Mouse (Mus musculus) adrenal gland, postnatal 36 days (tissue): Measurements from ENCODE around the gene Hoxc5. TPM values are rescaled to one million over a fixed set of nuclear protein-coding genes. Genes with fewer than 3 reads are reported as not detected.
A peak's percentile ranks its signal among the peaks of the same experiment; 100 is the strongest.

ENCODE experiments used
- DNase-seq, 2 experiments: peaks; one replicate each; pipeline ENCODE4 v3.0.0; 2021; ENCODE audit warnings: mixed read lengths in 1 of 2
- total RNA-seq, 2 experiments: library from RNA; stranded (reverse); gene quantifications; 2 replicates each; pipeline ENCODE4 v1.2.3; 2021

Hoxc5 gene
- total RNA-seq, 2 experiments from 2014 or later, result 5.7 to 6.2 TPM

DNA sequence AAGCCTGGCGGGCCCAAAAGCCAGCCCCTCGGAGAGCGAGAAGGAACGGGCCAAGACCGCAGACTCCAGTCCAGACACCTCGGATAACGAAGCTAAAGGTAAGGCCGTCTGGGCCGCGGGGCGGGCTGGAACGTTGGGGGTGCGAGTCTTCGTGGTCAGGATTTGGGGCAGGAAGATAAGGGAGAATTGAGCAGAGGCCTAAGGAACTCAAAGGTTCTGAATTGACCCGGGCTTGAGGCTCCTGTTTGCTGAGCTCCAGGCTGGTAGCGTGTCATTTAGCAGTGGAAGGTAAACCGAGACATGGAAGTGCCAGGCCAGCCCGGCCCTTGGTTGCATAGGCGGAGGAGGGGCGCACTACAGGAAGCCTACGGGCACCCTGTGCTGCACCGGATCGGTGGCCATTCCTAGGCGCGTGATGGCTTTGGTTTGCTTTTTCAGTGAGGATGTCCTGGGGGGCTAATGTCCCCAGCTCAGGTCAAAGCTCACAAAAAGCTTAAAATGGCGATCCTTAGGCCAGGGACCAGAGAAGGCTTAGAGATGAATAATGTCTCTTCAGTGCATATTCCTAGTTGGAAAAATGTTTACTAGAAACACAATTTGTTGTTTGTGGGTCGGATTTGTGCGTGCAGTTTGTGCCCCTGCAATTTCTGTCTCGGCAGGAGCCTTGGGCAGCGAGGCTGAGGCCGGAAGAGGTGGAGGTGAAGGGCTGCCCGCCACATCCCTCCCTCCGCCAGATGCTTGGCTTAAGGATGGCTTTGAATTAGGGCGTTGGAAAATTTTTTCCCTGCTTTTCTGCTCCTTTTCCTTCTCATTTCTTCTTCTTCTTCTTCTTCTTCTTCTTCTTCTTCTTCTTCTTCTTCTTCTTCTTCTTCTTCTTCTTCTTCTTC, 511 bp downstream of the Hoxc5 start:
- DNase-seq, result no peak

DNA sequence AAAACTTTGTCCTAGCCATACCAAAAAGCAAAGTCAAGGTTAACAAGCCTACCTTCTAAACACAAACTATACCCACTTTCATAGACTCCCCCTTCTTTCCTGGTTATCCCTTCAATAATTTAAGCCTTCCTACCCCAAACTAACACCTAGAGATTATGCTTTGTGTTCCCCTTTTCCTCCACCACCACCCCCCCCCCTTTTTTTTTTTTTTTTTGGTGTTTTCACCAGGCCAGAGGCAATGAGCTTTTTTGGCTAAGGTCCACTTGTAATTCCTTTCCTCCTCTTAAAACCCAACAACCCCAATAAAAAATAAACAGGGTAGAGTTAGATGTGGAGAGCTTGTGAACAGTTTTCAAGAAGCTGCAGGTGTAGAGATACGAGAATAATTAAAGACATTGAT, 2.1 kb downstream of the Hoxc5 start:
- DNase-seq, result no peak

DNA sequence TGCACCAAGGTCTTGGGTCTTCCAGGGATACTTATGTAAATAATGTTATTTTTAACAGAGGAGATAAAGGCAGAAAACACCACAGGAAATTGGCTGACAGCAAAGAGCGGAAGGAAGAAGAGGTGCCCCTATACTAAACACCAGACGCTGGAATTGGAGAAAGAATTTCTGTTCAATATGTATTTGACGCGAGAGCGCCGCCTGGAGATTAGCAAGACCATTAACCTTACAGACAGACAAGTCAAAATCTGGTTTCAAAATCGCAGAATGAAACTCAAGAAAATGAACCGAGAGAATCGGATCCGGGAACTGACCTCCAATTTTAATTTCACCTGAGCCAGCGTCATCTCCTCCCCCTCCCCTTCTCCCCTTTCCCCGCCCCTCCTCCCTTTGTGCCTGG, 3.5 kb downstream of the Hoxc5 start:
- DNase-seq, result no peak

DNA sequence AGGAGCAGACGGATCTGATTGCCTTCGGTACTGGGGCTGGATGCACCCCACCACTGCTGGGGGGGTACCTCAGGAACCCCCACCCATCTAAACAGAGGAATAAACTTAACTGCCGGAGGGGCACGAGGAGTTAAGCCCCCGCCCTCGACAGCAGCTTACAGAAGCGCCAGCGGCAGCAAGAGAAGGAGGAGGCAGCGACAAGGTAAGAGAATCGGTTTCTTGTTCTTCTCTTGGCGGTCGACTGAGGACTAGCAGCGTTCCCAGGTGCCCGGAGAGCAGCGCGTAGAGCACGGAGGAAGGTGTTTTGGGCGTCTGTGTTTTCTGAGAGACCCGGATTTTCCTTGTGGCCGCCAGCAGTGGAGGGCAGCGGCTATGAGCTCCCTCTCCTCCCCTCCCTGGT, 5.0 kb downstream of the Hoxc5 start:
- DNase-seq, result no peak

DNA sequence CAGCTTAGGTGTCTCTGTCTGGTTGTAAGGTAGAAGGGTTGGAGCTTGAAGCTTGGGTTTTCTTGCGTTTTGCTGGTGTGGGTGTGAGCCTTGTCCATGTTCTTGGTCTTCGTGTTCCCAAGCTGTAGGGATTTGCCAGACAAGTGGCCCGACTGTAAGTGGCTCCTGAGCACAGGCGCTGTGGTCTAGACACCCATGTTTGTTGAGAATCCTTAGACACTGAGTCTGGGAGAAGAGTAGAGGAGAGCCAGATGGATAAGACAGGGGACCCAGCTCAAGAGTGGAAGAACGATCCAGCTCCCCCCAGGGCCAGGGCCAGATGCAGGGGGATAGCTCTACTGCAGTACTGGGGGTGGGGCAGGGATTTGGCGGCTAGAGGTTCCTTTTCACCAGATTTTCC, 5.5 kb downstream of the Hoxc5 start:
- DNase-seq, result no peak

DNA sequence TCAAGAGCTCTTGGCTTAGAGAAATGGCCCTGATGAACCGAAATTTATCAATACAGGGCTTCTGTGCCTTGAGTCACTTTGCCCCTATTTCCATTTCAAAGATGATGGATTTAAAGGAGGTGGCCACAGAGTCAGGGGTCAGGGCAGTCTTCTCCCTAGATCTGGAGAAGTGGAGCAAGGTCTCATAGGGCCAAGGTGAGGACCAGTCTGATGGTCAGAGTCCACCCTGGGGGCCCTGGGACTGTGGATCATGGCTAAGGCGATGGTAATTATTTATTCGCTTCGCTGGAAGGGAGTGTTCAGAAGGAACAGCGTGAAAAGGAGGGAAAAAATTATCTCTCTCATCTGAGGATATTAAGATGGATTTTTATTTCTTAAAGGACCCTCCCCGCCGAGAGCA, 7.8 kb downstream of the Hoxc5 start:
- no peak for DNase-seq

DNA sequence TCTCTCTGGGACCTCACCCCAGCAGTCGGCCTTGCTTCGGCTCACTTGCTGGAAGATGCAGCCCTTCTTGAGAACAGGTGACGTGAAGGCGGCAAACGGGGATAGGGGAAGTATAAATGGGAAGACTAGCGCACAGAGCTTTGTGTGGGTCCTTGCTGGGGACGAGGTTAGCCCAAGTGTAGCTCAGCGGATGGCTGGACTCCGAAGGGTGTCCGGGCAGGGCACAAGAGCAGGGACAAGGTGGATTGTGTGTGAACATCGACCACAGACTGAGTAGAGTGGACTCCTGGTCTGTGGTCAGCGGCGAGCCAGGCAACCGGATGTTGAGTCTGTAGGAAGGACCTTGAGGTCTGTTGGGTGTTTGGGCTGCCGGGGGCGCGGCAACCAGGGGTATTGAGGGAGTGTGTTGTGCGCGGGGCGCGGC, 8.5 kb downstream of the Hoxc5 start:
- no peak for DNase-seq

DNA sequence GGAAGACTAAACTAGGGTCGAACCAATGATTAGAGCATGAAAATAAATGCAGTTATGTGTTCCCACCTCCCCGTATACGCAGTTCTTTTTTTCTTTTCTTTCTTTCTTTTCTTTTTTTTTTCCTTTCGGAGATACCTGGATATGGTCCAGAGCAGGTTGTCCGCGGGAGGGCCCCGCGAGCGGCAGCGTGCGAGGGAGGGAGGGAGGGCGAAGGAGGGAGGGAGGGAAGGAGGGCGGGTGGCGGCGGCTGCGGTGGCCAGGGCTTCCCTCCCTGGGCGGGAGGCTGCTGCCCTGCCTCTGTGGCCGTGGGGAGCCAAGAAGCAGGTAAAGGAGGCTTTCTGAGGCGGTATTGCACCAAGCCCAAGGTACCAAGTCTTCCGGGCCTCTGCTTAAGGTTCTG, 8.9 kb downstream of the Hoxc5 start, which contains the start of gene Hoxc9:
Gene Hoxc9, plus strand, starts transcription at position 269 of the 400 bp plus-strand sequence.
- no peak for DNase-seq

DNA sequence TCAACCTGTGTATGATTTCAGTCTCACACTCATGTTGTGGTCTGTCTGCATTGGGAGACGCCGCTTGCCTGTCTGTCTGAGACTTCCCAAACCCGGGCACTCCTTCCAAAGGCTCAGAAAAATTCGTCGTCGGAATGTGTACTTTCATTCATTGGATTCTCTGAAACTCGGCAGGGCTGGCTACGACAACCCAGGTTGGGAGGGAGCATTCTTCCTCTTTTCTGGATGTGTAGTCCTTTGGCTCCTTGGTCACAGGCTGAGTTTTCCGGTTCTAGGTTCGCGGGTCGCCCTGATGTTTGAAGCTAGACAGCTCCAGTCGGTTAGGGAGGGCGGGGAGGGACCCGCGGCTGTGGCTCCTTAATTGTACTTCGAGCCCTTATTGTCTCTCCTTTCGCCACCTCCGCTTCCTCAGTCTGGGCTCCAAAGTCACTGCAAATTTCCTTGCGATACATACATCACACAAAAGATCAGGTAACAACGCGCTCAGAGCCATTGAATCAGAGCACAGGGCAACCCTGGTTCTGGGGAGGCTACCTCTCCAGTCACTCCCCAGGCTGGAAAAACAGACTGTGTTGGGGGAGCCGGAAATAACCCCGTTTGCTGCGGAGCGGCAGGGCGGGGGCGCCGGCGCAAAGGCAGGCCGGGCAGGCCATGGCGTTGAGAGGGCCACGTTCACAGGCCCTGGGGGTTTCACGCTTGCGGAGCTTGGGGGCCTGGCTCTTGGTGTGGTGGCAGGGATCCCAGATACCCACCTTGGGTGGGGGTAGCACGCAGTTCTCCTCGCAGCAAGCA, 9.6 kb downstream of the Hoxc5 start:
- DNase-seq, result no peak

DNA sequence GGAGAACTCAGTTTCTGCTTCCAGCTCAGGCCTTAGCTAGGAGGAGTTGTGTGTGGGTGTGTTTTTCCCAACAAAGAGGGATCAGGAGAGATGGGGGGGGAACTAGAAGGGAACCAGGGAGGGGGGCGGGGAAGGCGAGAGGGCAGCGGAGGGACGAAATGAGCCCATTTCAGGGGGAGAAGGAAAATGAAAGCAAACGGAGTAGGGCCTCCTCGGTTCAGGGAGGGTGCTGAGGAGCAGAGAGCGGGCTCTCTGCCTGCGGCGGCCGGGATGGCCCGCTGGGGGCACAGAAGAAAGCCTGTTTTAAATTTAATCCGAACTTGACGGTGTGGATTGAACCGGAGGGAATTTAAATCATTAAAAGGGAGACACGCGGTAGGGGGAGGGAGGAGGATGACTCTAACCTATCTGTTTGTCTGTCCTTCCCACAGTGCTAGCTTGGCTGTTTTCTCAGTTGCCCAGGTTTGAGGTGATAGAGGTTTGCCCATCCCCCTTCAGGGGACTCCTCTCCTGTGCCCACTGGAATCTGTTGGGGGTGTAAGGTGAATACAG, 10.3 kb downstream of the Hoxc5 start:
- no peak for DNase-seq

DNA sequence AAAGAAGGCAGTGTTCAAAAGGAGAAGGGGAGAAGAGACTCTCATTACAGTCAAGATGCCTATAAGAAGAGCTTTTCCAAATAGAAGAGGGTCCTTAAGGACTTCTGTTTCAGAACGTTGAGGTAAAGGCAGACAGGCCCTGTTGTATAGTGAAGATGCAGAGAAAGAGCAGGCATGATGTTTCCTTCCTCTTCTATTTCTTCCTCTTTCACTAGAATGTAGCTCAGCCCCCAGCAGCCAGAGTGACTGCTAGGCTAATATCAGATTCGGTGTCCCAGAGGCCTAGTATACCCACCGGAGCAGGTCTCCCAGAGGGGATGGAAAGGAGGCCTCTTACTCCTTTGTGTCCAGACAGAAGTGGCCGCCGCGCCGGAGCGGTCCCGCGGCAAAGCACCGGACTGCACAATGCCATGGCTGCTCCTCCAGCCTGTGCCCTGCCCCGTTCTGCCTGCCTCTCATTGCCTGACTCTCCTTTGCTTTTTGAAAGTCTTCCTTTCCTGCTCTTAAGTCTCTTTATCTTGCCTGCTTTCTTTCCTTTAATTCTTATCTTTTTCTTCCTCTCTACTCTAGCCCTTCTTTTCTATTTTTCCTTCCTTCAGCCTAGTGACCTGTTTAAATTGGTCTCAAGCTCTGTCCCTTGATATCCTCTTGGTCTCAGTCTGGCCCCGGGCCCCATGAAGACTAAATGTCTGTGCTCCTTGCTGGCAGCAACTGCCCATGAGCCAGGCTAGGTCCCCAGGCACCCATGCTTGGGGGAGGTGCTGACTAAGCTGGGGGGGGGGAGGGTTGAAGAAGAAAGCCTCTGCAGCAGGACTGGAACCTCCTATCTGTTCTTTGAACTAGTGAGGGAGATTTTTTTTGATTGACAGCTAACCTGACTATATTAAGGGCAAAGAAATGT, 11.6 kb downstream of the Hoxc5 start:
- DNase-seq, result no peak

DNA sequence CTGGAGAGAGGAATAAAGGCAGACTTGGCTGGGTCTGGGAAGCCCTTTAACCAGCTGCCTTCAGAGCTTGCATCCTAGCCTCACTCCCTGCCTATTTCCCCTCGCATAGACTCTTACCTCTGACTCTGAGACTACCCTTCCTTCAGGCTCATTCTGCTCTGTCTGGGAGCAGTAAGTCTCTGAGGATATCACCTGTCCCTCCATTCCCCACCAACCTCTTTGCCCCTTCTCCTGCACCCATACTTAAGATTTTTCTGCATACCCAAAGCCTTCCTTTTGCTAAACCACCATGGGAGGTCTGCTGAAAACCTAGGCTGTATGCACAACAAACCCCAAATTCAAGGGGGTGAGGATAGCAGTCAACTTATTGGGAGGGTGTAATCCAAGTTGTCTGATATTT, 12.7 kb downstream of the Hoxc5 start:
- no peak for DNase-seq

DNA sequence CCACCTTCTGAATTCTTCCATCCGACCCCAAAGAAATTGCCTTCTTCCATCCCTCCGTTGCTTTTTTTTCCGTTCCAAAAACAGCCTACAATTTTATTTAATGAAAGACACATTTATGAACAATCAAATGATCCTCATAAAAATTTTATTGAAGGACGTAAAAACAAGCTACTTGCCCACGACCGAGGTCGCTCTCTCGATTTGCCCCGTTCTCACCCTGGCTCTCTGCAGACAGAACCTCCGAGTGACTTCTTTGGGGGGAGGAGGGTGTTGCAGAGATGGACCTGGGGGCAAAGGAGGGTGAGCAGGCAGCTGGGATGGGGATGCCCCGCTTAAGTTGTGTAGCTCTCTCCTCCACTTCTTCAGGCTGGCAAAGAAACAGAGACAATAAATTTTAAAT, 13.1 kb downstream of the Hoxc5 start:
- no peak for DNase-seq

DNA sequence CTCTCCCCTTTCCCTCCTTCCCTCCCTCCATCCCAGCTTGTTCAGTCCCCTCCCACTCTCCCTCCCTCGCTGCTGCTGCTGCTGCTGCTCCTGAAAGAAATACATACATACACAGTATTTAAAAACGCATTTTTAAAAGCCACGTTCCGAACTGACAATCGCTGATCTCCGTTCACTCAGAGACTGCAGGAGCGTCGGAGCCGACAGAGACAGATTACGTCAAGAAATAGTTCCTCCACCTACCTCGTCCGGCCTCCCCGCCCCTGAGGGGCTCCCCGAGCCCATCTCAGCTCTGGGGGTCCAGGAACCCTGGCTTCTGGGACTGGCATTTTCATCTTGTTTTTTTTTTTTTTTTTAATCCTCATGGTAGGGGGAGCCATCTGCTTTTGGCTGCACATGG, 13.7 kb downstream of the Hoxc5 start:
- no peak for DNase-seq

DNA sequence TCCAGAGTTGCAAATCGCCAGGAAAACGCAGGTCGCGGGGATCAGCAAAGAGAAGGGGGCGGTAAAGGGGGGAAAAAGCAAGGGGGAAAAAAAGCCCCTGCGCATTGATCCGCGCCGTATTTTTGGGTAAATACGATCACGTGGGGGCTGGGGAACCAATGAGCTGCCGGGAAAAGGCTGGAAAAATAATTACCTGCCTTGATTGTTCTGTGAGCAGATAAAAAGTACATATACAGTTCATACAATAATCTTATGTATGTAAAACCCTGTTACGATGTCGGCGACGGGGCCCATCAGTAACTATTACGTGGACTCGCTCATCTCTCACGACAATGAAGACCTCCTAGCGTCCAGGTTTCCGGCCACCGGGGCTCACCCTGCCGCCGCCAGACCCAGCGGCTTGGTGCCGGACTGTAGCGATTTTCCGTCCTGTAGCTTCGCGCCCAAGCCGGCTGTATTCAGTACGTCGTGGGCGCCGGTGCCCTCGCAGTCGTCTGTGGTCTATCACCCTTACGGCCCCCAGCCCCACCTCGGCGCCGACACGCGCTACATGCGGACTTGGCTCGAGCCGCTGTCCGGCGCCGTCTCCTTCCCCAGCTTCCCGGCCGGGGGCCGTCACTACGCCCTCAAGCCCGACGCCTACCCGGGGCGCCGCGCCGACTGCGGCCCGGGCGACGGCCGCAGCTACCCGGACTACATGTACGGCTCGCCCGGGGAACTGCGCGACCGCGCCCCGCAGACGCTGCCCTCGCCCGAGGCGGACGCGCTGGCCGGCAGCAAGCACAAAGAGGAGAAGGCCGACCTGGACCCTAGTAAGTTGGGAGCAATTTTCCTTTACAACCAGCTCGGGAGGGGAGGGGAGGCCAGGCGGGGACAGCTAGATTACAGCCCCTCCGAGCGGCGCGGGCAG, 14.4 kb downstream of the Hoxc5 start:
- peak; percentile 28 to 54 for DNase-seq

DNA sequence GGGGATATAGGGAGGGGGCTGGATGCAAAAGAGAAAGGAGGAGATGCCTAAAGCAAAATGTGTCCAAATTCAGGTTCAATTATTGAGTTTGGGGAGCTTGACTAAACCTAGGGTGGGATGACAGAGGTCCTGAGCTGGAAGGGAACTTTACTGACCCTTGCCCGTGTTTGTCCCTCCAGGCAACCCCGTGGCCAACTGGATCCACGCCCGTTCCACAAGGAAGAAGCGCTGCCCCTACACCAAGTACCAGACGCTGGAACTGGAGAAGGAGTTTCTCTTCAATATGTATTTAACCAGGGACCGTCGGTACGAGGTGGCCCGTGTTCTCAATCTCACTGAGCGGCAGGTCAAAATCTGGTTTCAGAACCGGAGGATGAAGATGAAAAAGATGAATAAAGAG, 16.5 kb downstream of the Hoxc5 start:
- no peak for DNase-seq

DNA sequence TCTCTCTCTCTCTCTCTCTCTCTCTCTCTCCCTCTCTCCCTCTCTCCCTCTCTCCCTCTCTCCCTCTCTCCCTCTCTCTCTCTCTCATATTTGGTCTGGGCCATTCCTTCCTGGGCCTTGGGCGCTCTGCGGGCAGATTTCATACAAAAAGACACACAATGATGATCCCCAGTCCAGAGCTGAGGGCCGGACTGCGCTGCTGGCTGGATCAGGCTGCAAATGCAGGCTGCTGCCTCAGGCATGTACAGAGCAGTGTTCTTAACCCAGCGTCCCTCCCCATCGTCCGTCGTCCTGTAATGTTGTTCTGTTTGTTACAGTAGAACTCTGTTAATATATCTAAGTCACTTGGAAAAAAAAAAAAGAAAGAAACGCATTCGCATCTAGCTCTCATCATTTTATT, 17.3 kb downstream of the Hoxc5 start:
- no peak for DNase-seq

DNA sequence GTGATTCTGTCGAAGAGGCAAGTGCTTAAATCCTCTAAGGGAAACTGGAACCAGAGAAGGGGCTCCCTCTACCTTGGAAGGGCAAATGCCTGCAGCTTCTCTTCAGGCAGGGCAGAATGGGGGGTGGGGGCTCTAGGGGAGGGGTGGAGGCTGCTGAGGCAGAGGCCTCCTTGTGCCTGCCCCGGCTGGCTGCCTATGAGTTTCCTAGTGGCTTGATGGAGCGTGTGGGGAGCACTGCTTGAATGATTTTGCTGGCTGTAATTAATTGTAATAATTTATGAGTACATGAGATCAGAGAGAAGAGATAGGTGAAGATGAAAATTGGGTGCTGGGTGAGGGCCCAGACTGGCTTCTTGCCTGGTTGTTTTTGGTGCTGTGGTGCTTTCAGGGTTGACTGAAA, 17.7 kb downstream of the Hoxc5 start:
- no peak for DNase-seq

DNA sequence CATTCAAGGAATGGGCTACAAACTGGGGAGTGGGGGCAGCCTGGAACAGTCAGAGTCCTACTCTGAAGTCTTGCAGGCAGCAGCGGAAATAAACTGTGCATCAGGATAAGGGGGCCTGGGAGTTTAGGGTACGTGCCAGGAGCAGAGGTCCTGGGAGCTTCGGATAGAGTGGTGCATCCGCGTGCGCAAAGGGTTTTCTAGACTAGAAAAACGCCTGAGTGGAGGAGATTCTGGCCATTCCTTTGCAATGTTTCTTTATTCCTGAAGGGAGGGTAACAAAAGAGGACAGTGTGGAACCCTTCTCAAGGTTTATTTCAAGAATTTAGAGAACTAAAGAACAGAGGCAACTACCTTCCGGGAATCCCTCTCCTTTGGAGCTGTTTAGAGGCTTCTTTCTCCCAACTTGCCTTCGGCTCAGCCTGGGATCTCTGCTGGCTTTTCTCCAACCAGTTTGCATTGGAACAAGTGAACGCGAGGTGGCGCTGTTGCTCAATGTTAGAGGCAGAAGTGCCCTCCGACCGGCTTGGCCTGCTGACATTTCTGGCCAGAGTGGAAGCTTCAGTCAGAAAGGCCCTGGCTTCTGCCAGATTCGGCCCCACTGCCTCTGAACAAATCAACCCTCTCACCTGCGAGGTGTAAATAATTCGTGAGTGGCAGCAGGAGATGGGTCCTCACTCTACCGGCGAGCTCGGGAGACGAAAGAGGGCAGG, 20.0 kb downstream of the Hoxc5 start:
- peak; percentile 92 to 95 for DNase-seq

DNA sequence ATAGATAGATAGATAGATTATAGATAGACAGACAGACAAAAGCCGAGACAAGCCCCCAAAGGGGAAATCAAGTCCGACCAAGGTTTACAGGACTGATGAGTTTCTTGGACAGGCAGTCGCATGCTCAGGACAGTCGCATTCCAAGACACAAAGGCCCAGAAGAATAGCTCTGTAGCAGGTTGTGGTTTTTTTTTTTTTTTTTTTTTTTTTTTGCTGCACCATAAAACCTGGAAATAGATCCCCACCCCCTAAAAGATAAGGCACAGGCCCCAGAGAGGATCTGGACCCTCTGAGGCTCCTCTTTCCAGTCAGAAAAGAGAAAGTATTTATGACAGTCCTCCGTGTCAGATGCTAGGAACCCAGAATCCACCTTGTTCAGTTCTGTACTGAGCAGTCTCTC, 20.8 kb downstream of the Hoxc5 start:
- DNase-seq, result no peak
